Mouse (Mus musculus): ENCODE measurements around the gene Cplx3. TPM values are rescaled to one million over a fixed set of nuclear protein-coding genes. Genes with fewer than 3 reads are reported as not detected.

Cplx3 gene
- total and polyA plus RNA-seq, 3 experiments = 0.09 TPM; not detected in 2

DNA sequence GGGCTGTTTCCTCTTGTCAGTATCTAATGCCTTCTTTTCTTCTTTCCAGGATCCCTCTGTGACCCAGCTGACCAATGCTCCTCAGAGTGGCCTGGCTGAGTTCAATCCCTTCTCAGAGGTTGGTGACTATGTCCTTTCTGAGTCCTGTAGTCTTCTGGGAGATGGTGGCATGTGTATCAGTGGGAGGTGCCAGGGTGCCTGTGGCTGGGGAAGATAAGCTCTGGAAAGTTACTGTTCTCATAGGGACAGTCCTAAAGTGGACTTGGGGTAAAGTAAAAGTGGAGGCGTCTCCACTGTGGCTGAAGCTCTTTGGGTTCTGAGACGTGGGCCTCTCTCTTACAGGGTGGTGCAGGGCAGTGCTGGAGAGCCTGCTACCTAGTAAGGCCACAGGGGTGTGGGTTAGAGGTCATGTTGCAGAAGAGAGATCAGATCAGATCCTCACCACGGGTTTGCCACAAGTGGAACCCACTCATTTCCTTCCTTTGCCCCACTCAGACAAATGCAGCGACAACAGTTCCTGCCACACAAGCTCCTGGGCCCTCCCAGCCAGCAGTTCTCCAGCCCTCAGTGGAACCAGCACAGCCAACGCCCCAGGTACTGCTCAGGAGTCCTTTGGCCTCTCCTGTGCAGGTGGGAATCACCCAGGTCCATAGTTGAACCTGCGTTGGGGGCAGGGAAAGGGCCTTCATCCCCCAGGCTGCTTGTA lies 28.8 kb downstream of the Cplx3 start:
- no peak overlapping the region for H3K9ac ChIP-seq (ENCODE audit: insufficient read depth, low read depth)
- no peak overlapping the region for H3K27ac ChIP-seq (ENCODE audit: insufficient read depth, low read depth)
- in situ Hi-C loops (cut with MboI; ENCODE audit: low pct_ligation_motif_present, low pct_unique_long_range_greater_than_20kb, low sequenced_read_pairs) (no loop called here), dilution Hi-C loops (cut with MboI; ENCODE audit: extremely low pct_ligation_motif_present, extremely low pct_unique_long_range_greater_than_20kb, low sequenced_read_pairs) (no loop called here)
- no peaks in the 10 kb centered on the region for H3K27me3 ChIP-seq (replicated peaks)
- no peaks in the 10 kb centered on the region; the same call in 1 of the 2 replicates for H3K79me2 ChIP-seq (replicated peaks; ENCODE audit: control insufficient read depth, extremely low read depth, insufficient read depth, poor library complexity, severe bottlenecking)
- no peak for DNase-seq (ENCODE audit: extremely low read depth)
- no peak for TF ChIP-seq RAD21 (IDR thresholded peaks at IDR 0.05; ENCODE audit: low read depth, low read length)
- TF ChIP-seq IRF4 (IDR thresholded peaks at IDR 0.05; ENCODE audit: low read depth, low read length) = no peak
- TF ChIP-seq KAT2A (IDR thresholded peaks at IDR 0.05; ENCODE audit: insufficient replicate concordance, low read length) = no peak
- TF ChIP-seq CHD1 (IDR thresholded peaks at IDR 0.05; ENCODE audit: low read depth, low read length) = no peak
- TF ChIP-seq SMC3 (IDR thresholded peaks at IDR 0.05; ENCODE audit: low read depth, low read length) = no peak
- peaks cover 66 to 88% of the 10 kb centered on the region in 2 experiments for H3K36me3 ChIP-seq (replicated peaks in 1 of 2; ENCODE audit: control insufficient read depth in 1 of 2, insufficient read depth in 1 of 2, low read length in 1 of 2)
- no peaks in the 10 kb centered on the region for H3K9me3 ChIP-seq (replicated peaks; ENCODE audit: low read length)
- peaks cover 0 to 7% of the 10 kb centered on the region in 2 experiments; a peak in 1 of 4 replicates for H3K4me1 ChIP-seq (ENCODE audit: control insufficient read depth in 1 of 2, insufficient read depth in 2 of 2)
- H3K4me2 ChIP-seq (ENCODE audit: insufficient read depth, low read depth, poor library complexity, severe bottlenecking) = no peak overlapping the region
- no peak overlapping the region for H3K4me3 ChIP-seq (replicated peaks in 1 of 3; ENCODE audit: low read depth in 2 of 3, low read length in 2 of 3, poor library complexity in 1 of 3)

- in situ Hi-C loops (cut with MboI; ENCODE audit: low pct_ligation_motif_present, low pct_unique_long_range_greater_than_20kb, low sequenced_read_pairs) (no loop called here), dilution Hi-C loops (cut with MboI; ENCODE audit: extremely low pct_ligation_motif_present, extremely low pct_unique_long_range_greater_than_20kb, low sequenced_read_pairs) (no loop called here)
- no peak for TF ChIP-seq TBP (conservative IDR thresholded peaks at IDR 0.05; ENCODE audit: low read depth, low read length)
- no peak for TF ChIP-seq ZKSCAN1 (IDR thresholded peaks at IDR 0.05; ENCODE audit: borderline replicate concordance, low read depth, low read length)
- no peaks in the 10 kb centered on the region for H3K27me3 ChIP-seq (replicated peaks)
- no peak overlapping the region for H3K27ac ChIP-seq (ENCODE audit: insufficient read depth, low read depth)
- no peak overlapping the region for H3K9ac ChIP-seq (ENCODE audit: insufficient read depth, low read depth)
- no peak for DNase-seq (ENCODE audit: extremely low read depth)
- H3K4me3 ChIP-seq (replicated peaks in 1 of 3; ENCODE audit: low read depth in 2 of 3, low read length in 2 of 3, poor library complexity in 1 of 3) = no peak overlapping the region
- H3K4me1 ChIP-seq (ENCODE audit: control insufficient read depth in 1 of 2, insufficient read depth in 2 of 2) = peaks cover 0 to 7% of the 10 kb centered on the region in 2 experiments; a peak in 1 of 4 replicates
- H3K36me3 ChIP-seq (replicated peaks in 1 of 2; ENCODE audit: control insufficient read depth in 1 of 2, insufficient read depth in 1 of 2, low read length in 1 of 2) = peaks cover 63 to 87% of the 10 kb centered on the region in 2 experiments
- H3K79me2 ChIP-seq (replicated peaks; ENCODE audit: control insufficient read depth, extremely low read depth, insufficient read depth, poor library complexity, severe bottlenecking) = no peaks in the 10 kb centered on the region; the same call in 1 of the 2 replicates
- no peaks in the 10 kb centered on the region for H3K9me3 ChIP-seq (replicated peaks; ENCODE audit: low read length)
- H3K4me2 ChIP-seq (ENCODE audit: insufficient read depth, low read depth, poor library complexity, severe bottlenecking) = no peak overlapping the region
These were observed 30.5 kb downstream of the Cplx3 start for GRCm38 (mm10) chr9:57575577-57575976.

GRCm38 (mm10) chr9:57574397-57574796 lies 31.7 kb downstream of the Cplx3 start:
- H3K27ac ChIP-seq (ENCODE audit: insufficient read depth, low read depth) = no peak overlapping the region
- H3K36me3 ChIP-seq (replicated peaks in 1 of 2; ENCODE audit: control insufficient read depth in 1 of 2, insufficient read depth in 1 of 2, low read length in 1 of 2) = peaks cover 61 to 84% of the 10 kb centered on the region in 2 experiments
- in situ Hi-C loops (cut with MboI; ENCODE audit: low pct_ligation_motif_present, low pct_unique_long_range_greater_than_20kb, low sequenced_read_pairs) (no loop called here), dilution Hi-C loops (cut with MboI; ENCODE audit: extremely low pct_ligation_motif_present, extremely low pct_unique_long_range_greater_than_20kb, low sequenced_read_pairs) (no loop called here)
- H3K4me3 ChIP-seq (replicated peaks in 1 of 3; ENCODE audit: low read depth in 2 of 3, low read length in 2 of 3, poor library complexity in 1 of 3) = no peak overlapping the region
- DNase-seq (ENCODE audit: extremely low read depth) = no peak
- no peaks in the 10 kb centered on the region for H3K9me3 ChIP-seq (replicated peaks; ENCODE audit: low read length)
- no peaks in the 10 kb centered on the region; the same call in 1 of the 2 replicates for H3K79me2 ChIP-seq (replicated peaks; ENCODE audit: control insufficient read depth, extremely low read depth, insufficient read depth, poor library complexity, severe bottlenecking)
- TF ChIP-seq KAT2A (IDR thresholded peaks at IDR 0.05; ENCODE audit: insufficient replicate concordance, low read length) = no peak
- no peak for TF ChIP-seq CTCF (conservative IDR thresholded peaks at IDR 0.05 in 1 of 2, IDR thresholded peaks at IDR 0.05 in 1 of 2; ENCODE audit: low read depth in 2 of 2, low read length in 2 of 2)
- TF ChIP-seq ELF1 (IDR thresholded peaks at IDR 0.05; ENCODE audit: low read depth, low read length) = no peak
- no peak for TF ChIP-seq EP300 (IDR thresholded peaks at IDR 0.05; ENCODE audit: low read length)
- TF ChIP-seq USF2 (conservative IDR thresholded peaks at IDR 0.05; ENCODE audit: low read depth, low read length) = no peak
- TF ChIP-seq TCF12 (IDR thresholded peaks at IDR 0.05; ENCODE audit: low read depth, low read length) = no peak
- no peak for TF ChIP-seq BHLHE40 (IDR thresholded peaks at IDR 0.05; ENCODE audit: low read depth, low read length)
- TF ChIP-seq JUND (conservative IDR thresholded peaks at IDR 0.05; ENCODE audit: low read depth, low read length) = no peak
- H3K4me2 ChIP-seq (ENCODE audit: insufficient read depth, low read depth, poor library complexity, severe bottlenecking) = no peak overlapping the region
- H3K27me3 ChIP-seq (replicated peaks) = no peaks in the 10 kb centered on the region
- H3K4me1 ChIP-seq (ENCODE audit: control insufficient read depth in 1 of 2, insufficient read depth in 2 of 2) = peaks cover 0 to 7% of the 10 kb centered on the region in 2 experiments; a peak in 1 of 4 replicates
- no peak overlapping the region for H3K9ac ChIP-seq (ENCODE audit: insufficient read depth, low read depth)
